Mouse (Mus musculus) bone marrow macrophage, adult 2 months (primary cell): ENCODE measurements around the gene St6galnac5.

Source experiments
- CTCF ChIP-seq: IDR thresholded peaks from 2 replicates; pipeline ENCODE4 v1.5.1; 2012; ENCODE audit warnings: low read depth, mild to moderate bottlenecking, low read length, moderate library complexity
- POLR2A ChIP-seq: IDR thresholded peaks from 2 replicates; pipeline ENCODE4 v1.6.1; 2012; ENCODE audit warnings: mild to moderate bottlenecking, low read depth, low read length, borderline replicate concordance

DNA sequence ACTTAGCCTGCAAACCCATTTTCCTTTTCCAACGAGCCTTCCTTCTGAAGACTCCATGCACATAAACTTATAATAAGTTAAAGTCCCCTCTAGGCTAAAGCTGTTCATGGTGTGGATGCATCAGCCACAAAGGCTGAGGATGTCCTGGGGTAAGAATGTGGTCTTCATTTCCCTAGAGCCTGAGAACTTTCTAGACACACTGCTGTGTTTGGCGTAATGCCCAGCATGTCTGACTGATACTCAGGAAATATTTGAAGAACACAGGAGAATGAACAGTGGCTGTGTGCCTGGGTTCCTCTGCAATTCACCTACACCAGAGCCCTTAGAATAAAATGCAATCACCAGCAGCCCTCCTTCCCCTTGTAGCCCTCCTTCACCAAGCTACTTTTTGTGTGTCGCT lies 150.7 kb downstream of the St6galnac5 start:
- TF ChIP-seq CTCF (no peak), POLR2A (no peak)
